Mouse (Mus musculus) myocyte (in vitro differentiated cells): ENCODE measurements at regions not wholly inside any gene's neighbourhood (a gene's known extent, or its start where the extent isn't known, plus 50 kb on each side); places are given as distances from the start of the nearest gene placed in this dataset.
A peak's percentile ranks its signal among the peaks of the same experiment; 100 is the strongest.

ENCODE experiments used
- H3K27me3 ChIP-seq: one replicate; pipeline ENCODE4 v1.6.1; 2011; ENCODE audit not compliant: control insufficient read depth, insufficient read depth, insufficient read length
- H3K36me3 ChIP-seq: one replicate; pipeline ENCODE4 v1.6.1; 2011; ENCODE audit not compliant: control insufficient read depth, insufficient read depth
- H3K4me2 ChIP-seq: one replicate; pipeline ENCODE4 v1.6.1; 2011; ENCODE audit warnings: low read depth, control low read depth
- H3K4me3 ChIP-seq: one replicate; pipeline ENCODE4 v1.5.1; 2011; ENCODE audit warnings: mild to moderate bottlenecking, control low read depth, moderate library complexity
- H3K79me2 ChIP-seq: one replicate; pipeline ENCODE4 v1.6.1; 2011; ENCODE audit not compliant: control insufficient read depth, insufficient read depth
- H3ac ChIP-seq: one replicate; pipeline ENCODE4 v1.6.1; 2011; ENCODE audit not compliant: control insufficient read depth, insufficient read length
- CEBPB ChIP-seq: IDR thresholded peaks from 2 replicates; pipeline ENCODE4 v1.6.1; 2011; ENCODE audit warnings: mild to moderate bottlenecking, moderate library complexity; ENCODE audit not compliant: poor library complexity, insufficient read depth, severe bottlenecking
- E2F4 ChIP-seq: IDR thresholded peaks from one replicate; pipeline ENCODE4 v1.6.1; 2011; ENCODE audit warnings: mild to moderate bottlenecking, control low read depth, moderate library complexity; ENCODE audit not compliant: insufficient read depth
- MAX ChIP-seq: IDR thresholded peaks from one replicate; pipeline ENCODE4 v1.6.1; 2011; ENCODE audit warnings: low read depth, mild to moderate bottlenecking, control low read depth
- MYOD1 ChIP-seq, 3 experiments: IDR thresholded peaks; one replicate each; pipeline ENCODE4 v1.6.1; 2011; ENCODE audit warnings: control low read depth in 2 of 3, low read depth in 2 of 3, mild to moderate bottlenecking in 2 of 3, moderate library complexity in 1 of 3; ENCODE audit not compliant: insufficient read length in 2 of 3, control insufficient read depth in 1 of 3
- MYOG ChIP-seq, 3 experiments: IDR thresholded peaks; one replicate each; pipeline ENCODE4 v1.6.1; 2011; ENCODE audit warnings: control low read depth in 2 of 3, low read depth in 2 of 3, mild to moderate bottlenecking in 2 of 3; ENCODE audit not compliant: insufficient read length in 2 of 3, control insufficient read depth in 1 of 3, insufficient read depth in 1 of 3
- POLR2A ChIP-seq: IDR thresholded peaks from one replicate; pipeline ENCODE4 v1.6.1; 2011; ENCODE audit warnings: low read depth, mild to moderate bottlenecking, control low read depth, moderate library complexity; ENCODE audit not compliant: insufficient read length
- POLR2AphosphoS2 ChIP-seq: IDR thresholded peaks from one replicate; pipeline ENCODE4 v1.6.1; 2011; ENCODE audit warnings: low read depth, control low read depth; ENCODE audit not compliant: insufficient read length
- REST ChIP-seq: IDR thresholded peaks from one replicate; pipeline ENCODE4 v1.6.1; 2011; ENCODE audit warnings: mild to moderate bottlenecking, control low read depth, moderate library complexity; ENCODE audit not compliant: insufficient read depth, insufficient read length
- SRF ChIP-seq: IDR thresholded peaks from one replicate; pipeline ENCODE4 v1.6.1; 2011; ENCODE audit warnings: low read depth; ENCODE audit not compliant: control insufficient read depth, insufficient read length
- TCF12 ChIP-seq: IDR thresholded peaks from one replicate; pipeline ENCODE4 v1.6.1; 2011; ENCODE audit warnings: mild to moderate bottlenecking, control low read depth; ENCODE audit not compliant: poor library complexity, insufficient read depth, severe bottlenecking
- TCF3 ChIP-seq: IDR thresholded peaks from one replicate; pipeline ENCODE4 v1.6.1; 2011; ENCODE audit warnings: low read depth, control low read depth; ENCODE audit not compliant: insufficient read length
- USF1 ChIP-seq: IDR thresholded peaks from one replicate; pipeline ENCODE4 v1.6.1; 2011; ENCODE audit warnings: low read depth, mild to moderate bottlenecking, control low read depth, moderate library complexity

DNA sequence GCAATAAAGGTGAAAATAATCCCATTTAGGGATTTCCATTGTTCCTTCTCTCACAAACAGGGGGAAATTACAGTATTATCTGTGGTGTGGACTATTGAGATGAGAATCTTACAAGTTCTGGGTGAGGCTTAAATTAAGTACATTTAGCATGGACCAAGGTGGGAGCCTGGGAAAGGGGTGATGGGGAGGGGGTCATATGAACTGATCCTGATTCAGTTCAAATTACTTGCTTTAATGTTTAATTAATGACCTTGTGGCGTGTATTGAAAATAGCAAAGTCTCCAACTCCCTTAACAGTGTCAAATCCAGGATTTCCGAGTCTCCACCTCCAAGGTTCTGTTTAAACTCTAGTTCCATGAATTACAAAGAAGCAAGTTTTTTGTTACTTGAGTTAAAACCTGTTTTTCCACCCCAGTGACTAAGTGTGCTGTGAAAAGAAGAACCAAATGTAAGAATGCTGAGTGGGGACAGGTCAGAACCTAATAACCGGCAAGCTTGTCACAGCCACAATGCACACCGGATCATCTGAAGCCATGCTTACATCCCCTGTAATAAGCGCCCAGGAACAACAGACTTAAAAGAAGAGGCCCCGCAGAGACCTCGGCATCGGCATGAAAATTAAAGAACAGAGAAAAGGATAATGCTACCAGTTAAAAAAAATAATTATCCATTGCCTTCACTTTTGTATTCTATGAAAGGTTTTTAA is 243.8 kb upstream of the Cd180 start:
- Histone ChIP-seq H3K27me3 (no peaks in the 10 kb centered on the region), H3K36me3 (no peaks in the 10 kb centered on the region), H3ac (no peak overlapping the region), H3K4me2 (no peak overlapping the region), H3K4me3 (no peak overlapping the region), H3K79me2 (no peaks in the 10 kb centered on the region)
- TF ChIP-seq TCF12 (no peak), POLR2A (no peak), E2F4 (no peak)

GRCm38 (mm10) chr13:102451176-102451575 is 242.2 kb upstream of the Cd180 start:
- Histone ChIP-seq H3K36me3 (no peaks in the 10 kb centered on the region), H3K4me3 (no peak overlapping the region), H3ac (no peak overlapping the region), H3K27me3 (no peaks in the 10 kb centered on the region), H3K4me2 (no peak overlapping the region), H3K79me2 (no peaks in the 10 kb centered on the region)
- no peak for TF ChIP-seq POLR2A
- peak in 1 of 3 experiments; percentile 11 for TF ChIP-seq MYOD1 (IDR thresholded peaks at IDR 0.05; ENCODE audit: control insufficient read depth in 1 of 3, insufficient read length in 2 of 3, low read depth in 2 of 3)

GRCm38 (mm10) chr13:102458711-102459110 is 234.6 kb upstream of the Cd180 start:
- Histone ChIP-seq H3K79me2 (no peaks in the 10 kb centered on the region), H3K36me3 (no peaks in the 10 kb centered on the region), H3K4me2 (no peak overlapping the region), H3ac (no peak overlapping the region), H3K27me3 (no peaks in the 10 kb centered on the region), H3K4me3 (no peak overlapping the region)
- TF ChIP-seq MAX (no peak), TCF3 (no peak), REST (no peak), POLR2AphosphoS2 (no peak), USF1 (no peak), MYOD1 (IDR thresholded peaks at IDR 0.05; ENCODE audit: control insufficient read depth in 1 of 3, insufficient read length in 2 of 3, low read depth in 2 of 3) (no peak), E2F4 (no peak), CEBPB (no peak), TCF12 (no peak), SRF (no peak), MYOG (IDR thresholded peaks at IDR 0.05; ENCODE audit: control insufficient read depth in 1 of 3, insufficient read depth in 1 of 3, insufficient read length in 2 of 3, low read depth in 2 of 3) (no peak), POLR2A (no peak)

- Histone ChIP-seq H3ac (no peak overlapping the region), H3K4me3 (no peak overlapping the region), H3K36me3 (no peaks in the 10 kb centered on the region), H3K79me2 (no peaks in the 10 kb centered on the region), H3K27me3 (no peaks in the 10 kb centered on the region), H3K4me2 (no peak overlapping the region)
- TF ChIP-seq MYOG (IDR thresholded peaks at IDR 0.05; ENCODE audit: control insufficient read depth in 1 of 3, insufficient read depth in 1 of 3, insufficient read length in 2 of 3, low read depth in 2 of 3) (no peak), USF1 (no peak), CEBPB (no peak), TCF3 (no peak), MAX (no peak), SRF (no peak), MYOD1 (IDR thresholded peaks at IDR 0.05; ENCODE audit: control insufficient read depth in 1 of 3, insufficient read length in 2 of 3, low read depth in 2 of 3) (no peak), POLR2A (no peak), REST (no peak), E2F4 (no peak)
These were observed 229.4 kb upstream of the Cd180 start for GRCm38 (mm10) chr13:102463993-102464392.

DNA sequence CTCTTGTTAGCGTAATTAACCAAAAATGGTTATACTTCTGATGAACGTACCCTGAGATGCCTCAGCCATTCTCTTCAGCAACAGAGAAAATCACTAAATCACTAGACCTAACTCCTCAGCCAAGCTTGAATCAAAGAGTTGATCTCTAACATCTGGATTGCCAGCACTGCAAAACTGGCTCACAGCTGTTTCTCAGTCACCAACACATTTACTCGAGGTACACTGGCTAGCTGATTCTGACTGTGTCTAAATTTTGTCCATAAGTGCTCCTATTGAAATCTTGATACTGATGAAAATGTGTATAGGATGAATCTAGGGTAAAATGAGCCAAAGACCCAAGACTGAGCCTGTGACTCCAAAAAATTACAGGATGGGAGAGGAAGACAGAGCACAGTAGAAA is 211.5 kb upstream of the Cd180 start:
- no peaks in the 10 kb centered on the region for H3K27me3 ChIP-seq
- H3K36me3 ChIP-seq = no peaks in the 10 kb centered on the region
- TF ChIP-seq POLR2A (no peak), USF1 (no peak), POLR2AphosphoS2 (no peak), E2F4 (no peak), MYOD1 (IDR thresholded peaks at IDR 0.05; ENCODE audit: control insufficient read depth in 1 of 3, insufficient read length in 2 of 3, low read depth in 2 of 3) (no peak), CEBPB (no peak), TCF12 (no peak), REST (no peak), MAX (no peak), SRF (no peak), TCF3 (no peak), MYOG (IDR thresholded peaks at IDR 0.05; ENCODE audit: control insufficient read depth in 1 of 3, insufficient read depth in 1 of 3, insufficient read length in 2 of 3, low read depth in 2 of 3) (no peak)
- no peaks in the 10 kb centered on the region for H3K79me2 ChIP-seq
- no peak overlapping the region for H3K4me2 ChIP-seq
- no peak overlapping the region for H3ac ChIP-seq
- H3K4me3 ChIP-seq = no peak overlapping the region
